Mouse (Mus musculus): ENCODE results near the gene Lrrc61.

DNA sequence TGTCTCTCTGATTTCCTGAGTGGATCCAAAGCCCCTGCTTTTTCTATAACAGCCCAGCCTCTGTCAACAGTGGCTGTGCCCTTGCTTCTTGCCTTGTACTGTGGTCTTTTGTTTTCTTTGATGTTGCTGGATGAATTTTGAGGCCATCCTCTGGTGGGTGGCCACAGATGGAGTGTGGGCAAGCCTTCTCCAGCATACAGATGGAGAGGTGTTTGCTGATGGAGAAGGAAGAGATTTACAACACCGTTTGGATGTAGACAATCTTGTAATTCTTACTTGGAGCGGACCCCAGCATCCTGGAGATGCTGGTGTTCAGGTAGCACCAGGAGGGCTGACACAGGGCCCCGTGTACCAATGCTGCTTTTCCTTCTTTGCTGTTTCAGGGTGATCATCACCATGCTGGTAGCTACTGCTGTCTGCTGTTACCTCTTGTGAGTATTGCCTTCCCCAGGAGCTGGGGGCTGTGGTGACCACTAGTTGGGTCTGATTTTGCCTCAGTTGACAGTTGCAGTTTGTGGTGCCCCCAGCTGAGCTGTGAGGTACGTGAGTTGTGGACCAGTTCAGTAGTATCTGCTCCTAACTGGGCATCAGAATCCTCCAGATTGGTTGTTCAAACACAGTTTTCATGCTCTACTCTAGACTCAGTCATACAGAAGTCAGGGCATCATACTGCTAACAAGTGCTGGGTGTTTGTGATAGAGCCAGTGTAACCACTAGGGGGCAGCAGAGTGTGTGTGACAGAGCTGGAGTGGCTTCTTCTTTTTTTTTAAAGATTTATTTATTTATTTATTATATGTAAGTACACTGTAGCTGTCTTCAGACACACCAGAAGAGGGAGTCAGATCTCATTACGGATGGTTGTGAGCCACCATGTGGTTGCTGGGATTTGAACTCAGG is 15.5 kb upstream of the Lrrc61 start:
- TF ChIP-seq CTCF (IDR thresholded peaks at IDR 0.05; ENCODE audit: extremely low read depth, insufficient read depth, low read length) (peak; percentile 76), POLR2A (IDR thresholded peaks at IDR 0.05; ENCODE audit: extremely low read depth, insufficient read depth, low read length) (no peak)

Measured in cortical plate, adult 2 months (tissue).